Comparison of ENCODE assay signal across 18 mouse cellular contexts in the genomic region with DNA sequence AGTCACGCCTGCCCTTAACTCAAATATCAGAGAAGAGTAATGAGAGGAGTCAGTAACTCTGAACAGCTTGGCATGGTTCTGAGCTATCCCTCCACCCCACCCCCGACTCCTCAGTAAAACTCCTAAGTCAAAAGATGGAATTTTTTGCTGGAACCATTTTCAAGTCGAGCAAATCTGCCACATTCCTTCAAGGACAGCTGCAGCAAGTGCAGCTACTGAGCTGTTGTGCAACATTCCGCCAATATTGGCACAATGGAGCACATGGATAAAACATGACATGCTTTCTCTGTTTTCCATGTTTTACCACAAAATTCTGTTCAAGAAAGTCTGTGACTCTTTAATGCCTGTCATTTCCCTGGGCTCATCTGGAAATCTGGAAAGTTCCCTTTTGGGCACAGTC. TPM values are rescaled to one million over a fixed set of nuclear protein-coding genes. Genes with fewer than 3 reads are reported as not detected.
DNase-seq lines count a peak whose midpoint lies in the region; ATAC-seq and TF ChIP-seq lines count a peak whose summit lies in the region.
"Had no signal": no experiment of that assay in that cellular context is flagged by ENCODE, and none has a peak within 500 bp of the region (broad histone marks: within the 10 kb centered on the region; RNA-seq: fewer than 3 reads in every experiment).

No protein-coding gene starts in this region.

- no peaks in the 10 kb centered on the region for H3K27me3 ChIP-seq in lung, embryonic 14.5 days (ENCODE audit: insufficient read depth, low read length)
- H3K27me3 ChIP-seq in hindbrain, embryonic 14.5 days (ENCODE audit: control insufficient read depth, insufficient read depth, low read length): no peaks in the 10 kb centered on the region
- H3K27me3 ChIP-seq: embryonic facial prominence, embryonic 15.5 days; hindbrain, embryonic 13.5 days; limb, embryonic 15.5 days; midbrain, embryonic 13.5 days had no signal

- no peaks in the 10 kb centered on the region for H3K4me1 ChIP-seq in lung, embryonic 14.5 days (ENCODE audit: insufficient read depth)
- peaks cover 3% of the 10 kb centered on the region; the same call in 1 of the 2 replicates for H3K4me1 ChIP-seq in lung, adult 2 months (ENCODE audit: control insufficient read depth, insufficient read depth, low read length)
- no peaks in the 10 kb centered on the region for H3K4me1 ChIP-seq in hindbrain, embryonic 14.5 days (replicated peaks; ENCODE audit: control insufficient read depth, insufficient read depth, low read length)
- H3K4me1 ChIP-seq: embryonic facial prominence, embryonic 15.5 days; hindbrain, embryonic 13.5 days; limb, embryonic 15.5 days; midbrain, embryonic 13.5 days had no signal

- H3K4me2 ChIP-seq in lung, embryonic 14.5 days: no peak overlapping the region
- H3K4me2 ChIP-seq in hindbrain, embryonic 14.5 days (replicated peaks): no peak overlapping the region
- H3K4me2 ChIP-seq: embryonic facial prominence, embryonic 15.5 days; heart, embryonic 11.5 days; hindbrain, embryonic 13.5 days; limb, embryonic 15.5 days; midbrain, embryonic 13.5 days had no signal

- H3K9me3 ChIP-seq in lung, embryonic 14.5 days (ENCODE audit: low read depth, low read length): no peaks in the 10 kb centered on the region
- H3K9me3 ChIP-seq in hindbrain, embryonic 14.5 days (ENCODE audit: control insufficient read depth, low read length): no peaks in the 10 kb centered on the region
- H3K9me3 ChIP-seq: embryonic facial prominence, embryonic 15.5 days; hindbrain, embryonic 13.5 days; limb, embryonic 15.5 days; midbrain, embryonic 13.5 days had no signal

- no peak overlapping the region for H3K4me3 ChIP-seq in gastrocnemius, adult 2 months
- no peak overlapping the region for H3K4me3 ChIP-seq in lung, embryonic 14.5 days (ENCODE audit: low read depth, low read length)
- no peak overlapping the region for H3K4me3 ChIP-seq in lung, adult 2 months (replicated peaks; ENCODE audit: extremely low read depth, low read depth, low read length)
- no peak overlapping the region for H3K4me3 ChIP-seq in hindbrain, embryonic 14.5 days (replicated peaks; ENCODE audit: low read length)
- H3K4me3 ChIP-seq: embryonic facial prominence, embryonic 15.5 days; hindbrain, embryonic 13.5 days; limb, embryonic 15.5 days; midbrain, embryonic 13.5 days had no signal

- no peaks in the 10 kb centered on the region for H3K36me3 ChIP-seq in lung, embryonic 14.5 days (ENCODE audit: insufficient read depth)
- H3K36me3 ChIP-seq in hindbrain, embryonic 14.5 days (replicated peaks; ENCODE audit: control insufficient read depth, insufficient read depth): no peaks in the 10 kb centered on the region
- H3K36me3 ChIP-seq: embryonic facial prominence, embryonic 15.5 days; hindbrain, embryonic 13.5 days; limb, embryonic 15.5 days; midbrain, embryonic 13.5 days had no signal

- peak; percentile 47; the same call in 1 of the 2 replicates for ATAC-seq in lung, embryonic 14.5 days (ENCODE audit: insufficient read depth)
- no peak for ATAC-seq in hindbrain, embryonic 14.5 days (ENCODE audit: low FRiP score)
- ATAC-seq: midbrain, embryonic 13.5 days had no signal

- intact Hi-C loops in gastrocnemius, adult 2 months (cut with DNase I): no loop called here

- no peak for TF ChIP-seq CTCF in gastrocnemius, adult 2 months (IDR thresholded peaks at IDR 0.05)
- TF ChIP-seq CTCF in lung, embryonic 14.5 days (IDR thresholded peaks at IDR 0.05; ENCODE audit: low read depth): no peak
- no peak for TF ChIP-seq CTCF in lung, adult 2 months (IDR thresholded peaks at IDR 0.05; ENCODE audit: insufficient read depth, low read length)

- 42% methylated on average over 4 of the region's 4 CpGs for WGBS in lung, embryonic 14.5 days
- WGBS in lung, adult 2 months: 48% methylated on average over 4 of the region's 4 CpGs
- WGBS in hindbrain, embryonic 14.5 days: 70% methylated on average over 4 of the region's 4 CpGs

- no peak overlapping the region for H3K27ac ChIP-seq in gastrocnemius, adult 2 months
- no peak overlapping the region for H3K27ac ChIP-seq in lung, embryonic 14.5 days (ENCODE audit: low read depth)
- no peak overlapping the region for H3K27ac ChIP-seq in hindbrain, embryonic 14.5 days
- H3K27ac ChIP-seq: embryonic facial prominence, embryonic 15.5 days; hindbrain, embryonic 13.5 days; limb, embryonic 15.5 days; midbrain, embryonic 13.5 days had no signal

- peak; percentile 22 for DNase-seq in gastrocnemius, adult 2 months
- DNase-seq in gastrocnemius, adult 8-10 months (ENCODE audit: low spot score in 2 of 2): no peak
- peak; percentile 18 for DNase-seq in lung, embryonic 14.5 days
- DNase-seq in lung, adult 2 months: no peak
- peak; percentile 15 for DNase-seq in lung, postnatal 36 days
- DNase-seq in cerebellum, postnatal 4 days (ENCODE audit: low spot score in 2 of 2): no peak
- no peak for DNase-seq in hindbrain, embryonic 14.5 days (ENCODE audit: low spot score)
- DNase-seq: cerebellum, adult 9-10 months; heart, postnatal 14 days; kidney, postnatal 4 days; layer of hippocampus, postnatal 36 days; spleen, adult 18-20 months; thymus, adult 2 months had no signal

- TF ChIP-seq POLR2A in lung, adult 2 months (IDR thresholded peaks at IDR 0.05; ENCODE audit: borderline replicate concordance, extremely low read depth, low read depth, low read length): no peak

- no peak overlapping the region for H3K9ac ChIP-seq in lung, embryonic 14.5 days
- no peak overlapping the region for H3K9ac ChIP-seq in hindbrain, embryonic 14.5 days
- H3K9ac ChIP-seq: embryonic facial prominence, embryonic 15.5 days; hindbrain, embryonic 13.5 days; limb, embryonic 15.5 days; midbrain, embryonic 13.5 days had no signal

RNA-seq across cellular contexts. Expression of a gene that starts 53.1 kb away (rescaled TPM):
- 10 to 100 TPM; 53.7 to 59.4 TPM for total RNA-seq in gastrocnemius, adult 2 months (2021)
- total RNA-seq in gastrocnemius, adult 8-10 months (2022): 10 to 100 TPM; 43.2 to 61.1 (median 49.8) TPM
- polyA plus RNA-seq in lung, embryonic 14.5 days (2014; fragmentation: Nextera tagmentation; extraction: Ambion mirVana): 6.6 and 6.9 TPM in 2 replicates
- 14.6 and 19.2 TPM in 2 replicates for polyA plus RNA-seq in lung, adult 2 months (2012; rRNA removed)
- 4.0 and 4.7 TPM in 2 replicates for polyA plus RNA-seq in hindbrain, embryonic 14.5 days (2014; fragmentation: Nextera tagmentation; extraction: Ambion mirVana)

Comparison
In these comparisons a context has a peak if more than half of its experiments do, and no peak if none do; other contexts are left out.
1. DNase-seq: peak in gastrocnemius, adult 2 months (single experiment), lung, embryonic 14.5 days (single experiment) and lung, postnatal 36 days (single experiment); none in gastrocnemius, adult 8-10 months (0 of 2), lung, adult 2 months (single experiment), cerebellum, postnatal 4 days (0 of 2) and hindbrain, embryonic 14.5 days (single experiment).